Comparison of ENCODE assay signal across 18 mouse cellular contexts in genomic region chr8:104337890-104338289, GRCm38 (mm10). TPM values are rescaled to one million over a fixed set of nuclear protein-coding genes. Genes with fewer than 3 reads are reported as not detected.
DNase-seq lines count a peak whose midpoint lies in the region; ATAC-seq and TF ChIP-seq lines count a peak whose summit lies in the region.
"Had no signal": no experiment of that assay in that cellular context is flagged by ENCODE, and none has a peak within 500 bp of the region (broad histone marks: within the 10 kb centered on the region; RNA-seq: fewer than 3 reads in every experiment).

No protein-coding gene starts in this region.

- peak; percentile 29 for DNase-seq in liver, embryonic 11.5 days (ENCODE audit: low spot score)
- no peak for DNase-seq in liver
- peak; percentile 50 to 51 for DNase-seq in B cell, adult 2 months
- DNase-seq in MEL (ENCODE audit: low read depth, low spot score): peak; percentile 63
- DNase-seq in splenic B cell, adult 2 months (ENCODE audit: low read depth, low spot score): peak; percentile 52
- DNase-seq in cerebellum, adult 11-12 months: no peak
- DNase-seq in frontal cortex, postnatal 36 days (ENCODE audit: low spot score in 2 of 2): no peak
- DNase-seq: lung, postnatal 14 days had no signal

- no peaks in the 10 kb centered on the region for H3K36me3 ChIP-seq in liver, embryonic 11.5 days (ENCODE audit: control insufficient read depth, insufficient read depth, low read length)
- H3K36me3 ChIP-seq in MEL (ENCODE audit: control insufficient read depth in 1 of 2, insufficient read depth in 2 of 2, low read length in 2 of 2): peaks cover 0 to 20% of the 10 kb centered on the region in 2 experiments; a peak in 2 of 4 replicates
- H3K36me3 ChIP-seq in splenic B cell, adult 2 months (ENCODE audit: control insufficient read depth, insufficient read depth, low read length, poor library complexity, severe bottlenecking): no peaks in the 10 kb centered on the region
- H3K36me3 ChIP-seq: embryonic facial prominence, embryonic 15.5 days; hindbrain, embryonic 13.5 days; limb, embryonic 15.5 days; midbrain, embryonic 13.5 days had no signal

- H3K9me3 ChIP-seq in liver, embryonic 11.5 days (ENCODE audit: control insufficient read depth, low read length): no peaks in the 10 kb centered on the region
- H3K9me3 ChIP-seq in MEL (replicated peaks; ENCODE audit: insufficient read depth, low read length): no peaks in the 10 kb centered on the region
- H3K9me3 ChIP-seq: embryonic facial prominence, embryonic 15.5 days; hindbrain, embryonic 13.5 days; limb, embryonic 15.5 days; midbrain, embryonic 13.5 days had no signal

- peaks cover 10% of the 10 kb centered on the region for H3K79me2 ChIP-seq in MEL (ENCODE audit: control insufficient read depth, insufficient read depth, low read length, poor library complexity)

- TF ChIP-seq EP300 in MEL (IDR thresholded peaks at IDR 0.05; ENCODE audit: low read depth in 1 of 2, low read length in 2 of 2): no peak

- TF ChIP-seq CTCF in MEL (IDR thresholded peaks at IDR 0.05 in 2 of 3, conservative IDR thresholded peaks at IDR 0.05 in 1 of 3; ENCODE audit: control insufficient read depth in 1 of 3, insufficient read depth in 1 of 3, low read depth in 2 of 3, low read length in 3 of 3, poor library complexity in 1 of 3, severe bottlenecking in 1 of 3): peak; percentile 13 to 40 (median 36); a peak in 4 of 6 replicates

- TF ChIP-seq RAD21 in MEL (IDR thresholded peaks at IDR 0.05; ENCODE audit: low read depth, low read length): no peak

- H3K27me3 ChIP-seq in liver, embryonic 11.5 days (replicated peaks; ENCODE audit: control insufficient read depth, insufficient read depth, low read length): no peaks in the 10 kb centered on the region
- no peaks in the 10 kb centered on the region for H3K27me3 ChIP-seq in MEL (ENCODE audit: control insufficient read depth in 1 of 2, insufficient read depth in 2 of 2, low read length in 2 of 2)
- H3K27me3 ChIP-seq in splenic B cell, adult 2 months (ENCODE audit: control insufficient read depth, insufficient read depth, low read length, poor library complexity, severe bottlenecking): no peaks in the 10 kb centered on the region
- H3K27me3 ChIP-seq: embryonic facial prominence, embryonic 15.5 days; hindbrain, embryonic 13.5 days; limb, embryonic 15.5 days; midbrain, embryonic 13.5 days had no signal

- H3K4me2 ChIP-seq in liver, embryonic 11.5 days: no peak overlapping the region
- H3K4me2 ChIP-seq: embryonic facial prominence, embryonic 15.5 days; hindbrain, embryonic 13.5 days; limb, embryonic 15.5 days; midbrain, embryonic 13.5 days had no signal

- H3K9ac ChIP-seq in liver, embryonic 11.5 days (ENCODE audit: low read depth, low read length): no peak overlapping the region
- no peak overlapping the region for H3K9ac ChIP-seq in MEL (ENCODE audit: control insufficient read depth, low read depth, low read length, poor library complexity, severe bottlenecking)
- H3K9ac ChIP-seq: embryonic facial prominence, embryonic 15.5 days; hindbrain, embryonic 13.5 days; limb, embryonic 15.5 days; midbrain, embryonic 13.5 days had no signal

- TF ChIP-seq POLR2A in MEL (IDR thresholded peaks at IDR 0.05; ENCODE audit: control insufficient read depth in 1 of 2, insufficient read depth in 1 of 2, low read depth in 1 of 2, low read length in 2 of 2, poor library complexity in 1 of 2): no peak

- 43% methylated on average over 3 of the region's 3 CpGs for WGBS in liver, embryonic 11.5 days

- no peak overlapping the region for H3K4me3 ChIP-seq in liver, embryonic 11.5 days (ENCODE audit: low read depth, low read length)
- no peak overlapping the region for H3K4me3 ChIP-seq in MEL (ENCODE audit: control insufficient read depth in 1 of 2, insufficient read depth in 1 of 2, low read depth in 2 of 2, low read length in 2 of 2)
- H3K4me3 ChIP-seq: embryonic facial prominence, embryonic 15.5 days; hindbrain, embryonic 13.5 days; limb, embryonic 15.5 days; midbrain, embryonic 13.5 days had no signal

- H3K4me1 ChIP-seq in liver, embryonic 11.5 days (replicated peaks; ENCODE audit: control insufficient read depth, insufficient read depth, low read length): peaks cover 11% of the 10 kb centered on the region
- peaks cover 5 to 22% of the 10 kb centered on the region in 2 experiments for H3K4me1 ChIP-seq in MEL (ENCODE audit: control insufficient read depth in 1 of 2, insufficient read depth in 2 of 2, low read length in 2 of 2)

- no peak overlapping the region for H3K27ac ChIP-seq in liver, embryonic 11.5 days (ENCODE audit: low read depth, low read length)
- no peak overlapping the region for H3K27ac ChIP-seq in MEL (ENCODE audit: control insufficient read depth, low read depth, low read length)
- H3K27ac ChIP-seq: embryonic facial prominence, embryonic 15.5 days; hindbrain, embryonic 13.5 days; kidney, postnatal 0 days; limb, embryonic 15.5 days; midbrain, embryonic 13.5 days had no signal

- ATAC-seq in liver, embryonic 11.5 days (replicated peaks; ENCODE audit: low FRiP score): no peak
- ATAC-seq: forebrain, embryonic 14.5 days; midbrain, embryonic 13.5 days had no signal

TF ChIP-seq in MEL, 35 proteins besides CTCF, POLR2A, EP300 and RAD21:
- TF ChIP-seq ZMIZ1 (IDR thresholded peaks at IDR 0.05; ENCODE audit: low read depth, low read length) (no peak), TAL1 (IDR thresholded peaks at IDR 0.05; ENCODE audit: low read length) (no peak), ETS1 (IDR thresholded peaks at IDR 0.05; ENCODE audit: low read depth, low read length) (no peak), TBP (IDR thresholded peaks at IDR 0.05; ENCODE audit: low read depth, low read length) (no peak), CHD2 (IDR thresholded peaks at IDR 0.05; ENCODE audit: low read length) (no peak), MXI1 (IDR thresholded peaks at IDR 0.05; ENCODE audit: low read depth, low read length) (no peak), E2F4 (IDR thresholded peaks at IDR 0.05; ENCODE audit: borderline replicate concordance, low read depth, low read length) (no peak), GATA1 (IDR thresholded peaks at IDR 0.05; ENCODE audit: low read depth, low read length) (no peak), BHLHE40 (IDR thresholded peaks at IDR 0.05; ENCODE audit: borderline replicate concordance, low read depth, low read length) (no peak), MYB (IDR thresholded peaks at IDR 0.05; ENCODE audit: low read depth, low read length) (no peak), CHD1 (IDR thresholded peaks at IDR 0.05; ENCODE audit: low read depth, low read length) (no peak), KAT2A (conservative IDR thresholded peaks at IDR 0.05; ENCODE audit: low read depth, low read length) (no peak), ZKSCAN1 (IDR thresholded peaks at IDR 0.05; ENCODE audit: low read depth, low read length) (no peak), MAX (IDR thresholded peaks at IDR 0.05; ENCODE audit: low read length) (no peak), POLR2AphosphoS5 (IDR thresholded peaks at IDR 0.05; ENCODE audit: borderline replicate concordance, low read depth, low read length) (no peak), UBTF (IDR thresholded peaks at IDR 0.05; ENCODE audit: borderline replicate concordance, insufficient read depth, low read depth, low read length) (no peak), GABPA (IDR thresholded peaks at IDR 0.05; ENCODE audit: low read depth, low read length) (no peak), MAFK (IDR thresholded peaks at IDR 0.05; ENCODE audit: borderline replicate concordance, low read depth, low read length) (no peak), SMC3 (IDR thresholded peaks at IDR 0.05; ENCODE audit: low read depth, low read length) (no peak), USF2 (IDR thresholded peaks at IDR 0.05; ENCODE audit: borderline replicate concordance in 1 of 2, insufficient read depth in 1 of 2, low read depth in 1 of 2, low read length in 2 of 2) (no peak)

RNA-seq across cellular contexts. Expression of gene Cmtm3, which starts 1.3 kb away (rescaled TPM):
- polyA plus RNA-seq in liver, embryonic 11.5 days (2014; fragmentation: Nextera tagmentation; extraction: Ambion mirVana): 62.4 and 65.0 TPM in 2 replicates
- total RNA-seq in MEL (2012; rRNA removed): 13.2 and 17.9 TPM in 2 replicates
- polyA plus RNA-seq in MEL (2012; ENCODE audit: insufficient read depth in 1 of 2, insufficient read length in 2 of 2, low read depth in 1 of 2, low replicate concordance in 2 of 2, missing spikeins in 1 of 2): 10 to 100 TPM in 1 of 2 experiments, not detected in 1; 56.3 TPM

RNA-seq across cellular contexts. Expression of gene Cmtm2b, which starts 15.9 kb away (rescaled TPM):
- not detected in 2 replicates for polyA plus RNA-seq in liver, embryonic 11.5 days (2014; fragmentation: Nextera tagmentation; extraction: Ambion mirVana)
- total RNA-seq in MEL (2012; rRNA removed): not detected in 2 replicates
- polyA plus RNA-seq in MEL (2012; ENCODE audit: insufficient read depth in 1 of 2, insufficient read length in 2 of 2, low read depth in 1 of 2, low replicate concordance in 2 of 2, missing spikeins in 1 of 2): not detected
- total RNA-seq: gastrocnemius, adult 8-10 months; layer of hippocampus, postnatal 25 days had no signal
- polyA plus RNA-seq: embryonic facial prominence, embryonic 15.5 days; forebrain, embryonic 14.5 days; heart, embryonic 14.5 days; hindbrain, embryonic 13.5 days; kidney, postnatal 0 days; limb, embryonic 15.5 days; midbrain, embryonic 13.5 days had no signal

RNA-seq across cellular contexts. Expression of gene Gm11020, which starts 16.5 kb away (rescaled TPM):
- not detected in 2 replicates for polyA plus RNA-seq in liver, embryonic 11.5 days (2014; fragmentation: Nextera tagmentation; extraction: Ambion mirVana)
- total RNA-seq in MEL (2012; rRNA removed): not detected in 2 replicates
- polyA plus RNA-seq in MEL (2012; ENCODE audit: insufficient read depth in 1 of 2, insufficient read length in 2 of 2, low read depth in 1 of 2, low replicate concordance in 2 of 2, missing spikeins in 1 of 2): not detected
- total RNA-seq: gastrocnemius, adult 8-10 months; layer of hippocampus, postnatal 25 days had no signal
- polyA plus RNA-seq: embryonic facial prominence, embryonic 15.5 days; forebrain, embryonic 14.5 days; heart, embryonic 14.5 days; hindbrain, embryonic 13.5 days; kidney, postnatal 0 days; limb, embryonic 15.5 days; midbrain, embryonic 13.5 days; testis, adult 2 months had no signal

RNA-seq across cellular contexts. Expression of gene Cmtm1, which starts 27.9 kb away (rescaled TPM):
- polyA plus RNA-seq in liver, embryonic 11.5 days (2014; fragmentation: Nextera tagmentation; extraction: Ambion mirVana): not detected in 2 replicates
- total RNA-seq in MEL (2012; rRNA removed): not detected in 2 replicates
- not detected for polyA plus RNA-seq in MEL (2012; ENCODE audit: insufficient read depth in 1 of 2, insufficient read length in 2 of 2, low read depth in 1 of 2, low replicate concordance in 2 of 2, missing spikeins in 1 of 2)
- total RNA-seq: gastrocnemius, adult 8-10 months; layer of hippocampus, postnatal 25 days had no signal
- polyA plus RNA-seq: embryonic facial prominence, embryonic 15.5 days; forebrain, embryonic 14.5 days; heart, embryonic 14.5 days; hindbrain, embryonic 13.5 days; kidney, postnatal 0 days; limb, embryonic 15.5 days; midbrain, embryonic 13.5 days had no signal

RNA-seq across cellular contexts. Expression of gene Gm45711, which starts 28.0 kb away (rescaled TPM):
- polyA plus RNA-seq in liver, embryonic 11.5 days (2014; fragmentation: Nextera tagmentation; extraction: Ambion mirVana): not detected in 2 replicates
- total RNA-seq in MEL (2012; rRNA removed): not detected in 2 replicates
- not detected for polyA plus RNA-seq in MEL (2012; ENCODE audit: insufficient read depth in 1 of 2, insufficient read length in 2 of 2, low read depth in 1 of 2, low replicate concordance in 2 of 2, missing spikeins in 1 of 2)
- total RNA-seq: gastrocnemius, adult 8-10 months; layer of hippocampus, postnatal 25 days had no signal
- polyA plus RNA-seq: embryonic facial prominence, embryonic 15.5 days; forebrain, embryonic 14.5 days; heart, embryonic 14.5 days; hindbrain, embryonic 13.5 days; kidney, postnatal 0 days; limb, embryonic 15.5 days; midbrain, embryonic 13.5 days had no signal

Comparison
In these comparisons a context has a peak if more than half of its experiments do, and no peak if none do; other contexts are left out.
1. DNase-seq: peak in liver, embryonic 11.5 days (single experiment), B cell, adult 2 months (2 of 2), MEL (single experiment) and splenic B cell, adult 2 months (single experiment); none in liver (single experiment), cerebellum, adult 11-12 months (single experiment) and frontal cortex, postnatal 36 days (0 of 2).